Mouse (Mus musculus): ENCODE data around the gene Utp20. TPM values are rescaled to one million over a fixed set of nuclear protein-coding genes. Genes with fewer than 3 reads are reported as not detected.

Gene Utp20
- polyA plus RNA-seq, 1 experiment from 2014 or later, result 13.1 TPM

GRCm38 (mm10) chr10:88714744-88715143 is 111.9 kb downstream of the Utp20 start:
- Histone ChIP-seq H3K9ac (no peak overlapping the region), H3K36me3 (no peaks in the 10 kb centered on the region), H3K27ac (replicated peaks) (no peak overlapping the region), H3K9me3 (replicated peaks) (no peaks in the 10 kb centered on the region), H3K4me1 (no peaks in the 10 kb centered on the region), H3K27me3 (no peaks in the 10 kb centered on the region), H3K4me3 (replicated peaks) (no peak overlapping the region), H3K4me2 (replicated peaks) (no peak overlapping the region)
- WGBS, result 78% methylated on average over 4 of the region's 4 CpGs
- no peak for ATAC-seq (ENCODE audit: insufficient number of reproducible peaks, low FRiP score, low TSS enrichment, low read depth)

- H3K9me3 ChIP-seq (replicated peaks), result no peaks in the 10 kb centered on the region
Observed at GRCm38 (mm10) chr10:88712359-88712758, 114.2 kb downstream of the Utp20 start.

GRCm38 (mm10) chr10:88708671-88709523 is 117.7 kb downstream of the Utp20 start:
- H3K4me3 ChIP-seq (replicated peaks), result no peak overlapping the region
- no peaks in the 10 kb centered on the region for H3K27me3 ChIP-seq
- H3K4me1 ChIP-seq, result no peaks in the 10 kb centered on the region
- H3K36me3 ChIP-seq, result no peaks in the 10 kb centered on the region
- H3K4me2 ChIP-seq (replicated peaks), result no peak overlapping the region
- WGBS, result 63% methylated on average over 10 of the region's 10 CpGs
- H3K27ac ChIP-seq (replicated peaks), result no peak overlapping the region
- H3K9me3 ChIP-seq (replicated peaks), result no peaks in the 10 kb centered on the region
- ATAC-seq (ENCODE audit: insufficient number of reproducible peaks, low FRiP score, low TSS enrichment, low read depth), result no peak
- H3K9ac ChIP-seq, result no peak overlapping the region

More at GRCm38 (mm10) chr10:88712359-88712758, 114.2 kb downstream of the Utp20 start:
- Histone ChIP-seq H3K27me3 (no peaks in the 10 kb centered on the region), H3K36me3 (no peaks in the 10 kb centered on the region), H3K27ac (replicated peaks) (no peak overlapping the region), H3K4me1 (no peaks in the 10 kb centered on the region), H3K9ac (no peak overlapping the region), H3K4me3 (replicated peaks) (no peak overlapping the region), H3K4me2 (replicated peaks) (no peak overlapping the region)
- WGBS, result 74% methylated on average over 6 of the region's 6 CpGs
- ATAC-seq (ENCODE audit: insufficient number of reproducible peaks, low FRiP score, low TSS enrichment, low read depth), result no peak

GRCm38 (mm10) chr10:88700938-88701337 is 125.7 kb downstream of the Utp20 start:
- H3K36me3 ChIP-seq, result no peaks in the 10 kb centered on the region
- H3K27ac ChIP-seq (replicated peaks), result no peak overlapping the region
- no peak overlapping the region for H3K4me3 ChIP-seq (replicated peaks)
- no peak overlapping the region for H3K9ac ChIP-seq
- no peaks in the 10 kb centered on the region for H3K27me3 ChIP-seq
- no peaks in the 10 kb centered on the region for H3K9me3 ChIP-seq (replicated peaks)
- no peak overlapping the region for H3K4me2 ChIP-seq (replicated peaks)
- no peaks in the 10 kb centered on the region for H3K4me1 ChIP-seq
- no peak for ATAC-seq (ENCODE audit: insufficient number of reproducible peaks, low FRiP score, low TSS enrichment, low read depth)
- 75% methylated on average over 6 of the region's 6 CpGs for WGBS

Other genes with a start within 250 kb of the Utp20 start
- 46.6 and 56.5 TPM in 2 replicates for gene Mybpc1, start 221.7 kb downstream of the Utp20 start, polyA plus RNA-seq (2015; fragmentation: Nextera tagmentation; extraction: Ambion mirVana)
- 0.18 and 0.20 TPM in 2 replicates for gene Spic, start 141.8 kb downstream of the Utp20 start, polyA plus RNA-seq (2015; fragmentation: Nextera tagmentation; extraction: Ambion mirVana)
- 210 and 225 TPM in 2 replicates for gene Arl1, start 95.9 kb downstream of the Utp20 start, polyA plus RNA-seq (2015; fragmentation: Nextera tagmentation; extraction: Ambion mirVana)
- gene Slc5a8, start 59.2 kb upstream of the Utp20 start, polyA plus RNA-seq (2015; fragmentation: Nextera tagmentation; extraction: Ambion mirVana), result 1.4 and 1.7 TPM in 2 replicates